Mouse (Mus musculus) gastrocnemius, postnatal 14 days (tissue): ENCODE data around the gene Fam83f. TPM values are rescaled to one million over a fixed set of nuclear protein-coding genes. Genes with fewer than 3 reads are reported as not detected.
"Not testable (repeated sequence)": the region's sequence is repeated elsewhere in the genome, so short reads cannot be mapped to it uniquely, and the experiment has no call there.

ENCODE experiments used
- DNase-seq: peaks from one replicate; pipeline ENCODE4 v3.0.0; 2021; ENCODE audit warnings: mixed read lengths
- intact Hi-C: fragments of 180-260 bp; cut with DNase I; formaldehyde crosslinking; loops from one replicate; pipeline ENCODE4 v1.15.1; 2025; ENCODE audit warnings: low total_unique reads
- microRNA-seq, 2 experiments: library from miRNA; unstranded; fragments of <30 nt; microRNA quantifications; one replicate each; pipeline ENCODE4 v1.2.0; 2021
- total RNA-seq, 2 experiments: library from RNA; stranded (reverse); gene quantifications; 2 replicates each; pipeline ENCODE4 v1.2.3; 2021

Fam83f gene
- total RNA-seq, 2 experiments from 2014 or later, result 0.29 to 0.43 TPM

DNA sequence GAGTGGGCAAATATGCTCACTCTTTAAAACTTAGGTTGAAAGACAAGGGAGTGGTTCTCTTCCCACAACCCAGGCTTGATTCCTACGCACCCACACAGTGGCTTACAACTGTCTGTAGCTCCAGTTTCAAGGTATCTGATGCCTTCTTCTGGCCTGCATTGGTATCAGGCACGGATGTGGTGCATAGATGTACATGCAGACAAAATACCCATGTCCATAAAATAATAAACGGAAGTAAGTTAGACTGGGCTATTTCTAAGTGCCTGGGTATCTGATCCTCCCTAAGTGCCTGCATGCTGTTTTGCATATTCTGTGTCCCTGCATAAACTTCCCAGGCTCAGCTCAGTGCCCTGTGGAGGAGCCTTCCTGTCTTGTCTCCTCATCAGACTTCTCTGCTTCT is 59.9 kb downstream of the Fam83f start:
- intact Hi-C loops, result no loop called here

DNA sequence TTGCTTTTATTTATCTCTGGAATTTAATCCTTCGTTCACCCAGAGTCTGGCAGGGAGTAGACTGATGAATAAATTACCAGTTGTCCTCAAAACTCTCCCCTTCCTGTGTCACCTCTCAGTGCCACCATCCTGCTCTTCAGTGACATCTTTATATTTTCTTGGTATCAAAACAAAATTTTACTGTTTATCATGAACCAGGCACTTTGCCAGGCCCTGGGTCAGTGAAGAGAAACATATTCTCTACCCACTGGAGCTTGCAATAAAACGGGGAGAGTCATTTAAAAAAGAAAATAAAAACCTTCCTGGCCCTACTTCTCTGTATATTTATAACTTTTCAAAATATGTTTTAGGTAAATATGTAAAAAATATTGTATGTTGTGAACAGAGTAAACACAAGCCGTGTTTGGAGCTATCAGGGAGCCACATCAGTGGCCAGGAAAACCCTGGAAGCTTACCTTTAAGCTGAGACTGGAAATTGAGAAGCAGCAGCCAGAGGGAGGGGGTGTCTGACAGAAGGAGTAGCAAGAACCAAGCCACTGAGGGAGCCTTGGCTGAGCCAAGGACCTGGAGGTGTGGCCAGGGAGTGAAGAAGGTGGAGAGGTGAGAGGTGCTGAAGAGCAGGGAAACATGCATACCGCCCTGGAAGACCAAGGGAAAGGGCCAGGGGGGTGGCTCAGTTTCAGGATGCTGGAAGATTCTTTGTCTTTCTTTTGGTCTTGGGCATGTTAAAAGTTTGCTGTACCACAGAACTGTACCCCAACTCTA is 60.8 kb downstream of the Fam83f start:
- intact Hi-C loops, result no loop called here
- DNase-seq, result no peak

More for the DNA sequence above, 59.9 kb downstream of the Fam83f start:
- no peak for DNase-seq

- intact Hi-C loops, result no loop called here
These were observed 63.7 kb downstream of the Fam83f start for GRCm38 (mm10) chr15:80735300-80735699.

DNA sequence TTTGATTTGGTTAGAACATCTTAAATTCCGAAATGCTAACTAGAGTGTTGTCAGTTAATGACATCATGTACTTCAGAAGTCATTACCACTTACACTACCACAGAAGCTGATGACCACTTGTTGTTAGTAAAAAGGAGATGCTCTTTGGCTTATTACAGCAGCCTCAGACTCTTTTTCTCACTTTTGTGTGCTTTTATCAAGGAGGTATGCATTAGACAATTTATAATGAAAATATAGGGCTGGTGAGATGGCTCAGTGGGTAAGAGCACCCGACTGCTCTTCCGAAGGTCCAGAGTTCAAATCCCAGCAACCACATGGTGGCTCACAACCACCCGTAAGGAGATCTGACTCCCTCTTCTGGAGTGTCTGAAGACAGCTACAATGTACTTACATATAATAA is 64.1 kb downstream of the Fam83f start:
- intact Hi-C loops, DNase-seq: not testable (repeated sequence)

More at GRCm38 (mm10) chr15:80735300-80735699, 63.7 kb downstream of the Fam83f start:
- DNase-seq, result no peak

GRCm38 (mm10) chr15:80736553-80736952 is 64.9 kb downstream of the Fam83f start:
- no peak for DNase-seq
- intact Hi-C loops, result no loop called here

DNA sequence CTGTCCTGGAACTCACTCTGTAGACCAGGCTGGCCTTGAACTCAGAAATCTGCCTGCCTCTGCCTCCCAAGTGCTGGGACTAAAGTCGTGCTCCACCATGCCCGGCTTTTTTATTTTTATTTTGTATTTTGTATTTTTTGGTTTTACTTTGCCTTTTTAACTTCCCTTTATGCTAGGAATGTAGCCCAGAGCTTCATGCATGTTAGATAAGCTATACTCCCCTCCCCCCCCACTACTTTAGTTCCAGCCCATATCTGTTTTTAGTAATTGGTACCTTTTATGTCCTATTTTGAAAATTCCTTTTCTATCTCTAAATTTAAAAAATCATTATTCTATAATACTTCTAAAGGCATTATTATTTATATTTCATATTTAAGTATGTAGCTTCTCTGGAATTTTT is 66.6 kb downstream of the Fam83f start:
- no peak for DNase-seq
- intact Hi-C loops, result no loop called here

GRCm38 (mm10) chr15:80739972-80740371 is 68.3 kb downstream of the Fam83f start:
- intact Hi-C loops, result no loop called here
- no peak for DNase-seq

DNA sequence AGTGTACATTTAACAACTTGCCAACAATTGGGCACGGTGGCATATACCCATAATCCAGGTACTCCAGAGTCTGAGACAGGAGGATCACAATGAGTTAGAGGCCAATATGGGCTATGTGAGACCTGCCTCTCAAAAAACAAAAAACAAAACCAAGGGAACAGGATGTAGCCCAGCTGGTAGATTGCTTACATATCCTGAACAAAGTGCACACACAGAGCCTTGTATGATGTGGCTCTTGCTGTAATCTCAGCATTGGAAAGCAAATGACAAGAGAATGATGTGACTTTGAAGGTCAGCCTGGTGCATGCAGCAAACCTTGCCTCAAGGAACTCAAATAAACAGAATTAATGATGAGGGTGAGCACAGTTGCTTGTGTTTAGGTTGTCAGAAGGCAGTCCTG is 70.2 kb downstream of the Fam83f start:
- DNase-seq, result no peak
- intact Hi-C loops, result no loop called here

DNA sequence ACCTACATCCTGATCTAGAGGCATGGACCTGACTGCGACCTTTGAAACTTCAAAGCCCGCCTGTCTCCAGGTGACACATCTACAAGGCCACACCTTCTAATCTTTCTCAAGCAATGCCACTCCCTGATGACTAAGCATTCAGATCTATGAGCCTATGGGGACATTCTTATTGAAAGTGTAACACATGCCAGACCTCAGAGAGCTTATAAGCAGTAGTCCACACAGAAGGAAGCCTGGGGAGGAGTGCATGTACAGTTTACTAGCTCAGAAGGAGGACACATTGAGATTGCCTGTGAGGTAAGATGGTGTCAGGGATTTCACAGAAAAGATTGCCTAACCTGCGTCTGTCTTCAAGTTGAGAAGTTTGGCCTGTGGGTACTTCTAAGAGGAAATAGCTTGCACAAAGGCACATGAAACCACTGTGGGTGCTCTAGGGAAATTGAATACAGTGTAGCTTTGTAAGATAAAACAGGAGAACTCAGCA is 71.4 kb downstream of the Fam83f start:
- no peak for DNase-seq
- intact Hi-C loops, result no loop called here

GRCm38 (mm10) chr15:80743606-80744005 is 72.0 kb downstream of the Fam83f start:
- DNase-seq, result no peak
- intact Hi-C loops, result no loop called here

- intact Hi-C loops, result no loop called here
- DNase-seq, result no peak
These were observed 73.2 kb downstream of the Fam83f start for GRCm38 (mm10) chr15:80744667-80745422.

DNA sequence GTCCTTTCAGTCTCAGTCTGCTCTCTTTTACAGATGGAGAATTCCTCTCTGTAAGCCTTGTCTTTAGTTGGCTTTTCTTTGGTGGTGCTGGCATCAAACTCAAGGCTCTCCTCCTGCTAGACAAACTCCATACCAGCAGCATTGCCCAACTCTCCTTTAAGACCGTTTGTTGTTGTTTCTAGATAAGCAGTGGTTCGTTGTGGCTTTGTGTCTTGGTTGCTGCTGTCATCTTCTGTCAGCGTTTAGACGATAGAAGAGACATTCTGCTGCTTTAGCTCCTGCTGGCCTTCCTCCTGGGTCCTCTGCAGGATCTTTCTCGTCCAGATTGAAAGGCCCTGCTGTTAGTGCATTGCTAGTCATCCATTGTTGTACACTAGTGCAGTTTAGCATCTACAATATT is 77.3 kb downstream of the Fam83f start:
- intact Hi-C loops, result no loop called here
- DNase-seq, result no peak

Small RNA genes lying within 50 kb of the gene (microRNA-seq; reads per million reads assigned to microRNA genes)
- gene Mir6957, result 0 reads per million in 2 experiments

Other genes with a start within 250 kb of the Fam83f start
- not detected for gene Enthd1, start 106.7 kb upstream of the Fam83f start, total RNA-seq
- under 1 TPM; 0.06 to 0.31 TPM for gene Grap2, start 99.3 kb upstream of the Fam83f start, total RNA-seq
- 10 to 100 TPM; 40.6 to 45.7 TPM for gene Tnrc6b, start 39.5 kb downstream of the Fam83f start, total RNA-seq